Mouse (Mus musculus) thymus, adult 2 months (tissue): ENCODE data around the gene Irs2. TPM values are rescaled to one million over a fixed set of nuclear protein-coding genes. Genes with fewer than 3 reads are reported as not detected.

Experiments used
- DNase-seq: peaks from one replicate; pipeline ENCODE4 v3.0.0; 2021
- H3K27ac ChIP-seq: fragments of 200-500 bp; 2 replicates; pipeline ENCODE4 v1.5.1; 2012; ENCODE audit warnings: low read length, control low read depth; ENCODE audit not compliant: control insufficient read depth, insufficient read depth
- H3K27me3 ChIP-seq: fragments of 200-500 bp; 2 replicates; pipeline ENCODE4 v1.6.1; 2012; ENCODE audit warnings: mild to moderate bottlenecking, low read length, moderate library complexity, mixed read lengths; ENCODE audit not compliant: control insufficient read depth, insufficient read depth
- H3K36me3 ChIP-seq: fragments of 200-500 bp; 2 replicates; pipeline ENCODE4 v1.6.1; 2012; ENCODE audit warnings: mild to moderate bottlenecking, low read length, moderate library complexity; ENCODE audit not compliant: control insufficient read depth, insufficient read depth
- H3K4me1 ChIP-seq: fragments of 200-500 bp; replicated peaks from 2 replicates; pipeline ENCODE4 v1.6.1; 2012; ENCODE audit warnings: low read length; ENCODE audit not compliant: control insufficient read depth, insufficient read depth
- H3K4me3 ChIP-seq: fragments of 200-500 bp; 2 replicates; pipeline ENCODE4 v1.5.1; 2012; ENCODE audit warnings: mild to moderate bottlenecking, low read length, control low read depth, moderate library complexity; ENCODE audit not compliant: control insufficient read depth, insufficient read depth
- CTCF ChIP-seq: fragments of 200-500 bp; IDR thresholded peaks from 2 replicates; pipeline ENCODE4 v1.5.1; 2012; ENCODE audit warnings: mild to moderate bottlenecking, control low read depth, low read length, moderate library complexity, borderline replicate concordance; ENCODE audit not compliant: control insufficient read depth, poor library complexity, insufficient read depth; ENCODE audit errors: extremely low read depth
- POLR2A ChIP-seq: fragments of 200-500 bp; IDR thresholded peaks from 2 replicates; pipeline ENCODE4 v1.6.1; 2012; ENCODE audit warnings: mild to moderate bottlenecking, low read length, control low read depth, moderate library complexity; ENCODE audit not compliant: control insufficient read depth, poor library complexity, insufficient read depth; ENCODE audit errors: extremely low read depth
- WGBS: fragments of 180-500 bp; shearing (Covaris S2); methylation state at CpG from one replicate; pipeline ENCODE4 v1.1.7; 2018; 5-methylcytosine and 5-hydroxymethylcytosine counted together
- polyA plus RNA-seq: library from polyadenylated mRNA; depleted of rRNA; stranded (reverse); fragments of >200 nt; gene quantifications from 2 replicates; pipeline ENCODE4 v1.2.3, GENCODE M21; 2012

Irs2 gene
- polyA plus RNA-seq, 1 experiment, result 17.1 TPM

DNA sequence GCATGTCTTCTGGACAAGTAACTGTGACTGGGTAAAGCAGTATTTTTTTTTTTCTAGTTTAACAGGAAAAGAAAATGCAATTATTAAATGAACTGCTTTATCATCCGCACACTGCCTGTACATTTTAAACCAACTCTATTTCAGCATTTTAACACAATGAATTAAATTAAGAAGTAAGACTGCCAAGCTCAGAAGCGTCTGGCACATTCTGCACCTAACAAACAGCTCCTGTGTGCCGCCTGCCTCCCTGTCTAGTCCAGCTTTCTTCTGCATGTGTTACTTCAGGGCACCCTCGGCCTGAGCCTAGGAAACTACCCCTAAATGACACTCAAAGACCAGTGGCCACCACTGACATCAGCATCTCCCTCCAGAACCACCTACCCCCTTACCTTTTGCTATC, 8.7 kb downstream of the Irs2 start:
- WGBS, result 91% methylated on average over 4 of the region's 4 CpGs
- Histone ChIP-seq H3K4me3 (no peak overlapping the region), H3K27ac (no peak overlapping the region), H3K27me3 (no peaks in the 10 kb centered on the region), H3K36me3 (no peaks in the 10 kb centered on the region), H3K4me1 (peaks cover 23% of the 10 kb centered on the region)
- no peak for DNase-seq
- TF ChIP-seq CTCF, result no peak
- no peak for TF ChIP-seq POLR2A

DNA sequence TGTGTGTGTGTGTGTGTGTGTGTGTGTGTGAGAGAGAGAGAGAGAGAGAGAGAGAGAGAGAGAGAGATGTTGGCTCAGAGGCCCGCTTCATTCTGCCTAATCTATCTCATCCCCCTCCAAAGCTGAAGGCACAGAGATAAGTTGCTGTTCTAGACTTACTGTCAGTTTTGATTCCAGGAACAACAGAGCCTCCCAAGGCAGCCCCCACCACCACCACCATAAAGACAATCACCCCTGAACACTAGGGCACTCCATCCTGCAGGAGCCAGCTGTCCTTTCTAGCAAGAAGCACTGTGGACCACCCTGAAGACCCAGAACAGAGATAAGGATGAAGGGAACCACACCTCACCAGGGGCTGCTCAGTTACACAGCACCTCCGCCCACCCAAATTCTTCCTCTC, 12.0 kb downstream of the Irs2 start:
- H3K27ac ChIP-seq, result no peak overlapping the region
- no peak for TF ChIP-seq POLR2A
- TF ChIP-seq CTCF, result no peak
- H3K4me1 ChIP-seq, result peaks cover 15% of the 10 kb centered on the region
- WGBS, result 100% methylated on average over 1 of the region's 2 CpGs
- no peaks in the 10 kb centered on the region for H3K27me3 ChIP-seq
- no peak overlapping the region for H3K4me3 ChIP-seq
- DNase-seq, result no peak
- no peaks in the 10 kb centered on the region for H3K36me3 ChIP-seq

DNA sequence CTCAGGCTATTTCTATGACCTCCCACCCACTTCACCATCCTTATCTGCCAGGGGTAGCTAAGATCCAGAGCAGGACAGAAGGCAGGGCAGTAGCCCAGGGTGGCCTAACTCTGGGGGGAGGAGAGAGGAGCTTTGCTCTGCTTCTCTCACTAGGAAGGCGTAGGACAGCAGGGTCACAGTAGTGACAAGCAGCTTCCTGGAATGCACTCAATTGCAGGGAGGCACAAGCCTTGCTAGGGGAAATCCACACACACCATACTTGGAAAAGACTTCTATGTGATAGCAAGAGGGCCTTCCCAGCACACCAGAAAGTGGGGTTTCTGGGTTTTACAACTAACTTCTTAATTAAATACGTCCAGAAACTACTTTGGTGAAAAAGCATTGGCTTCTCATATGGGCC, 12.5 kb downstream of the Irs2 start:
- H3K4me1 ChIP-seq, result peaks cover 13% of the 10 kb centered on the region

DNA sequence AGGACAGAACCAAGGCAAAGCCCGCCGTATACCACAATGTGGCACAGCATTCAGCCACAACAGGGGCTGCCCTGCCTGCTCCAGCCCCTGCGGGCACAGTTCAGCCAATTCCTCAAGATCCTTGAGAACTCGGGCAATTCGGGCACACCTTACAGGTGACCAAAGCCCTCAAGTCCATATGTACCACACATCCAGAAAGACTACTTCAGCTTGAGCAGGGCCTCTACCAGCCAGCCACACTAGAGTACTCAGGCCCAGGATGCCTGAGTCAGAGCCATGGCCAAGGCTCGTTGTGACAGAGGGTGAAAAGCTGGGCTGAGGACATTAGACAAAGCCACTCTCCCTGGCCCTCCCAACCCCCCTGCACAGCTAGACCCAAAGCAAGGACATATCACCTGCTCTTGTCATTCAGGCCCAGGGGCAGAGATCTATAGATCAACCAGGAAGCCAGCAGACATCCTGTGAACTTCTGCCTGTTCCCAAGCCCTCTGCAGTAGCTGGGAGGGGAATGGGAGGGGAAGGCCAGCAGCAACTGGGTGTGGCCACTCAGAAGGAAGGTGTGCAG, 13.8 kb downstream of the Irs2 start:
- H3K27me3 ChIP-seq, result no peaks in the 10 kb centered on the region
- no peak for DNase-seq
- H3K27ac ChIP-seq, result no peak overlapping the region
- no peak for TF ChIP-seq POLR2A
- no peak for TF ChIP-seq CTCF
- no peak overlapping the region for H3K4me3 ChIP-seq
- peaks cover 15% of the 10 kb centered on the region for H3K4me1 ChIP-seq
- WGBS, result 90% methylated on average over 6 of the region's 6 CpGs
- no peaks in the 10 kb centered on the region for H3K36me3 ChIP-seq

More for the DNA sequence above, 12.5 kb downstream of the Irs2 start:
- 92% methylated on average over 2 of the region's 2 CpGs for WGBS
- TF ChIP-seq CTCF (no peak), POLR2A (no peak)
- Histone ChIP-seq H3K4me3 (no peak overlapping the region), H3K36me3 (no peaks in the 10 kb centered on the region), H3K27me3 (no peaks in the 10 kb centered on the region), H3K27ac (no peak overlapping the region)
- no peak for DNase-seq

DNA sequence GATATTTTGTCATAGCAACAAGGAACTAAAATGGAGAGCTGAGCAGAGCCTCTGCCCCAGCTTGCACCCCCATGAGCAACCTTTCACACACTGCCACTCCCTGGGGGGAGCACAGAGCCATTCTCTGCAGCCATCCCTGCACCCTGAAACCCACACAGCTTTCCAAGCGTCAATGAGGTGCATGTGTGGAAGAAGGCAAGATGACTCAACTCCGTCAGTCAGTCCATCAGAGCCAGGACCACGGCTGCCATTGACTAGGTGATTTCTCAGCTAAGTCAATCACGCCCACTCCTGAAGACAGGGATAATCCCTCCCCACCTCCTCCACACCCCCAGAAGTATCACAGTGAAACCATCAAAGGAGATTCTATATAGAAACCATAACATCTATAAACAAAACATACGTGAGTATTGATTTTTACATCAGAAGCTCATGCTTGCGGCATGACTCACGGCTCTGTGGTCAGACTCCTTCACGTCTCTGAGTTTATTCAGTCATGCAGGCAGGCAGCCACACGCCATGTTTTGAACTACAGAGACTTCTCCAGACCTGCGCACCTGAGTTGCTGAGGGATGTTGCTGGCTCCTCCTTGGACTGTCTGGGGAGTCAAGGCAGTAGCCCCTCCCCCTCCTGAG, 14.6 kb downstream of the Irs2 start:
- Histone ChIP-seq H3K4me3 (no peak overlapping the region), H3K27me3 (no peaks in the 10 kb centered on the region), H3K36me3 (no peaks in the 10 kb centered on the region), H3K27ac (no peak overlapping the region), H3K4me1 (peaks cover 15% of the 10 kb centered on the region)
- DNase-seq, result no peak
- WGBS, result 97% methylated on average over 10 of the region's 10 CpGs
- no peak for TF ChIP-seq POLR2A
- TF ChIP-seq CTCF, result no peak

DNA sequence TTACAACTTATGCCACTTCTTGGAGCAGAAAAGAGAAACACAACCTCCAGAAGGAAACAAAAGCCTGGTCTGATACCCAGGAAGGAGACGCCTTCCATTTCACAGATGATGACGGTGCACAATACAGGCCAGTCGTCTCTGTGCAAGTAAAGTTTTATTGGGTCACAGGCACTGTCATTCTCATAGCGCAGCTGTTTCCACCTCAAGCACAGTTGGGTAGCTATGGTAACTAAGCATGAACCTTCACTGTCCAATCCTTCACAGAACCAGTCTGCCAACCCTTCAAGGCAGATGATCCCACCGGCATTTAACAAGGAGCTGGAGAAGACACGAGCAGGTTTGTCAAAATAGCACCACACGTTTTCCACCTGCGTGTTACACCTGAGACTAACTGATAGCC, 16.2 kb downstream of the Irs2 start:
- Histone ChIP-seq H3K36me3 (no peaks in the 10 kb centered on the region), H3K4me1 (peaks cover 15% of the 10 kb centered on the region), H3K27me3 (no peaks in the 10 kb centered on the region), H3K4me3 (no peak overlapping the region), H3K27ac (no peak overlapping the region)
- no peak for TF ChIP-seq POLR2A
- TF ChIP-seq CTCF, result no peak
- no peak for DNase-seq
- WGBS, result 83% methylated on average over 8 of the region's 8 CpGs
